Mouse (Mus musculus) hindbrain, embryonic 14.5 days (tissue): ENCODE measurements around the gene Exoc3l. TPM values are rescaled to one million over a fixed set of nuclear protein-coding genes. Genes with fewer than 3 reads are reported as not detected.

Source experiments
- ATAC-seq: fragments of 200-750 bp; cut with Nextera tagmentation; 2 replicates; pipeline ENCODE4 v1.8.0; 2017; ENCODE audit warnings: moderate number of reproducible peaks, mild to moderate bottlenecking, moderate TSS enrichment, moderate library complexity; ENCODE audit not compliant: low FRiP score
- DNase-seq: peaks from one replicate; pipeline ENCODE4 v3.0.0-alpha.2; 2015; ENCODE audit warnings: low spot score
- H3K27ac ChIP-seq: fragments of 300-500 bp; sonication (generic); 2 replicates; pipeline ENCODE4 v1.5.1; 2014; ENCODE audit warnings: mild to moderate bottlenecking, moderate library complexity
- H3K27me3 ChIP-seq: fragments of 300-500 bp; sonication (generic); 2 replicates; pipeline ENCODE4 v1.6.1; 2014; ENCODE audit warnings: mild to moderate bottlenecking, low read length, mixed read lengths; ENCODE audit not compliant: control insufficient read depth, insufficient read depth
- H3K36me3 ChIP-seq: fragments of 300-500 bp; sonication (generic); replicated peaks from 2 replicates; pipeline ENCODE4 v1.6.1; 2014; ENCODE audit not compliant: control insufficient read depth, insufficient read depth
- H3K4me1 ChIP-seq: fragments of 300-500 bp; sonication (generic); replicated peaks from 2 replicates; pipeline ENCODE4 v1.6.1; 2014; ENCODE audit warnings: antibody characterized with exemption, low read length, mixed read lengths; ENCODE audit not compliant: control insufficient read depth, insufficient read depth
- H3K4me2 ChIP-seq: fragments of 300-500 bp; sonication (generic); replicated peaks from 2 replicates; pipeline ENCODE4 v1.6.1; 2014; ENCODE audit warnings: mild to moderate bottlenecking, moderate library complexity
- H3K4me3 ChIP-seq: fragments of 300-500 bp; sonication (generic); replicated peaks from 2 replicates; pipeline ENCODE4 v1.5.1; 2014; ENCODE audit warnings: mild to moderate bottlenecking, low read length
- H3K9ac ChIP-seq: fragments of 300-500 bp; sonication (generic); 2 replicates; pipeline ENCODE4 v1.6.1; 2014
- H3K9me3 ChIP-seq: fragments of 300-500 bp; sonication (generic); 2 replicates; pipeline ENCODE4 v1.6.1; 2016; ENCODE audit warnings: low read length; ENCODE audit not compliant: control insufficient read depth
- WGBS: fragments of 180-500 bp; shearing (Covaris S2); extraction: QIAGEN DNeasy Blood & Tissue Kit; methylation state at CpG from one replicate; pipeline ENCODE4 v1.1.7; 2014; 5-methylcytosine and 5-hydroxymethylcytosine counted together
- polyA plus RNA-seq: library from polyadenylated mRNA; unstranded; fragments of >200 nt; fragmentation: Nextera tagmentation; extraction: Ambion mirVana; gene quantifications from 2 replicates; pipeline ENCODE4 v1.2.1, GENCODE M21; 2014

Exoc3l gene
- polyA plus RNA-seq, 1 experiment from 2014 or later = 12.2 TPM

DNA sequence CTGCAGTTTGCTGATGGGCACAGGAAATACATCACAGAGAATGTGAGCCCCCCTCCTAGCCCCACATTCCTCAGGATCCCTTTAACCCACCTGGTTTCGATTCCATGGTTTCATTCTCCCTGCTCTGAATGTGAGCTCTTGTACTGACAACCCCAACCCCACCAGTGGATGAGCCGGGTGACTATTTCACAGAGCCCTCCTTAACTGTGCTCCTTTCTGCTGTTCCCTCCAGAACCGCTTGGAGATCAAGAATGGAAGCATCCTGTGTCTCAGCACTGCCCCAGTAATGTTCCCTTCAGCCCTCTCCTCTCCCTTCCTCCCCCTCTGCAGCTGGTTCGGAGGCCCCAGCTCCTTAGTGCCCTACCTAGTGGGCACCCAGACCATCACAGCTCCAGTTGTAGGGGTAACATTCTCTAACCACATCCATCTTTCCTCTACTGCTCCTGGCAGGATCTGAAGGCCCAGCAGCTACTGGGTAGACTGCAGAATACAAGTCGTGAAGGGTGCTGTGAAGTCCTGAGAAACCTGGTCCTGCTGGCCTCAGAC, 10.3 kb upstream of the Exoc3l start:
- DNase-seq = no peak
- Histone ChIP-seq H3K36me3 (peaks cover 84% of the 10 kb centered on the region), H3K9ac (0 out of 2 replicates have a peak overlapping the region, but pooled peaks have one; percentile 13), H3K27me3 (no peaks in the 10 kb centered on the region), H3K4me2 (peak overlapping the region; percentile 47), H3K9me3 (no peaks in the 10 kb centered on the region), H3K4me1 (peaks cover 10% of the 10 kb centered on the region), H3K27ac (no peak overlapping the region), H3K4me3 (no peak overlapping the region)
- ATAC-seq = no peak
- WGBS = 50% methylated on average over 5 of the region's 5 CpGs

DNA sequence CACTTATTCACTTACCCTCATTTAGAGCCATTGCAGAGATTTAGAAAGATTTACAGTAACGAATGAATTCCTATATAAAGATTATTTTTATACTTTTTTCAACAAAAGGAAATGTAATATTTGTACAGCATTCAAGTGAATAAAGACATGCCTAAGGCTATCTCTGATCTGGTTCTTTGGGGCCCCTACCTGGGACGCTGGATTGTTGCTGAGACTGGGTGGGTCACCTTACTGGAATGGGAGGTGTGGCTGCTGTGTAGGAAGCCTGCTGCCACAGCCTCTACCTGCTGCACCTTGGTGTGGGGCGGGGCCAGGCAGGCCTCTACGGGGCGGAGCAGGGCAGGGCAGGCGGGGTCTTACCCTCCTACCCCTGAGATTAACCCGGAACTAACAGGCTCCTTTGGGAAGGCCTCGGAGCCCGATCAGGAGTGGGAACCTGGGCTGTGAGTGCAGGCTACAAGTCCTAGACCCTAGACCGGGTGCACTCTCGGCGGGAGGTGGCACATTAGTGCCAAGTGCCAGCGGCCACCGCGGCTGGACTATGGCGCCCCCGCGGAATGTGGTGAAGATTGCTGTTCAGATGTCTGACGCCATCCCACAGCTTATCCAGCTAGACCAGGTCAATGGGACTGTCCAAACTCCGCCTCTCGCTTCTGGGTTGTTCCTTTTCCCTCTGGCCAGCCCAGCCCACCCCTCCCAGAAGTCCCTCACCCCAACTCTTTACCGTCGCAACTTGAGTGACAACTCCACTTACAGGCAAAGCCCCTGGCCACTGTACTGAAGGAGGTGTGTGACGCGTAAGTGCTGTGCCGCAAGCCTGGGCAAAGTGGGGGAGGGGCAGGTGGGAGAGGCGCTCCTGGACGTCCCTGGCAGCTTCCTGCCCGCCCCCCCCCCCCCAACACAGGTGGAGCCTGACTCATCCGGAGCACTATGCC, 9.6 kb upstream of the Exoc3l start, which contains the start of gene Elmo3:
Gene Elmo3, plus strand, starts transcription at position 391 of the 935 bp plus-strand sequence.
- peaks cover 10% of the 10 kb centered on the region for H3K4me1 ChIP-seq
- no peaks in the 10 kb centered on the region for H3K27me3 ChIP-seq
- H3K9me3 ChIP-seq = no peaks in the 10 kb centered on the region
- H3K27ac ChIP-seq = peak within 1 kb of the TSS; percentile 16; the same call in 1 of the 2 replicates
- H3K9ac ChIP-seq = peak within 1 kb of the TSS; percentile 13; the same call in 1 of the 2 replicates
- peak within 1 kb of the TSS; percentile 47 for H3K4me2 ChIP-seq
- peaks cover 86% of the 10 kb centered on the region for H3K36me3 ChIP-seq
- no peak for DNase-seq
- peak within 1 kb of the TSS; percentile 12; the same call in 1 of the 2 replicates for H3K4me3 ChIP-seq
- 7% methylated on average over 30 of the region's 30 CpGs for WGBS
- peak; percentile 45 for ATAC-seq

DNA sequence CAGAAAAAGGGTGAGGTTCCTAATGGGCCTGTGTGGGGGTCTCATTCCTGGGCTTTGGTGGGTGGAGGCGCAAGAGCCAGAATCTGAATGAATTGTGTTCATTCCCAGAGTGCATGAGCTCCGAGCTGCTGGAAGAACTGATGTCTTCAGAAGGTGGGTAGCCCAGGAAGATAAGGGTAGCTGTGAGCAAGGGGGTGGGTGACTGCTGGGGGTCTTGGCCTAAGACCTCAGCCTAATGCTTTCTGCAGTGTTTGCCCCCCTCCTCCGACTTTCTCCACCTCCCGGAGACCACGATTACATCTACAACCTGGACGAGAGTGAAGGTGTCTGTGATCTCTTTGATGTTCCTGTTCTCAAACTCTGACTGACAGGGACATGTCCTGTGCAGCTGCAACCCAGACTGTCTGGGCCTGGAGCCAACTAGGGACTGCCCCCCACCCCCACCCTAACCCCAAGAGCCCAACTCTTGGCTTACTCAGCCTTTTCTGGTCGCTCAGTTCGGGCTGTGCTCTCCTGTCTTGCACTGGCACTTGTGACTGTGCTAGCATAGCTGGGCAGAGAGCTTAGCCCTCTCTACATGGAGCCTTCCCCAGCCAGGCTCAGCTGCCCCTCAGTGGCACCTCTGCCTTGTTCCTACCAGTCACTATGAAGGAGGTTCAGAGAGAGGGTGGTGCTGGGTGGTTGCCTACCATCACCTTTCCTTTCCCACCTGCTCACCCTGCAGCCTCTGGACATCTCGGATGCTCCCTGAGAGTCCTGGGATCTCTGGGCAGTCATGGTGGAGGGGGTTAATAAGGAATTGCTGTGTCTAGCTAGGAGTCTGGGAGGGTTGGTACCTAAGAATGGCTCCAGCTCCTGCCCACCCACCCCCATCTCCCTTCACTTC, 8.7 kb upstream of the Exoc3l start:
- H3K27ac ChIP-seq = peak overlapping the region; percentile 16; the same call in 1 of the 2 replicates
- no peak; the same call in 1 of the 2 replicates for ATAC-seq
- H3K27me3 ChIP-seq = no peaks in the 10 kb centered on the region
- H3K4me1 ChIP-seq = peaks cover 10% of the 10 kb centered on the region
- 68% methylated on average over 9 of the region's 9 CpGs for WGBS
- DNase-seq = no peak
- H3K4me3 ChIP-seq = no peak overlapping the region
- H3K4me2 ChIP-seq = no peak overlapping the region
- peaks cover 87% of the 10 kb centered on the region for H3K36me3 ChIP-seq
- no peak overlapping the region for H3K9ac ChIP-seq
- no peaks in the 10 kb centered on the region for H3K9me3 ChIP-seq

DNA sequence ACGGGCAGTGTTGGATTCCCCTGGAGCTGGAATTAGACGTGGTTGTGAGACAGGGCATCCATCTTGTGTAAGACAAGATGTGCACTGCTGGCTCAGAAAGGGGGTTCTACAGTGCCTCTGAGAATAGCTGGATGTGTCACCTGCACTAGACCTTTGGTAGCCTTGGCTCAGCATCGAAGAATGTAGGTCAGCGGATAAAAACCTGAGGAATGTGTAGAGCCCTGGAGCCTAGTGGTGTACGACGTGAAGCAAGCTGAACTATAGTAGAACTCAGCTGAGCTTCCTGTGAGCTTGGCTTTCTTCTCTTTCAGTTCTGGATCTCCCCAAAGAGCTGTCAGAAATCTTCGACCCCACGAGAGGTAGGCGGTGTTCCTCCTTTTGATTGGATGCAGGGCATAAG, 8.0 kb upstream of the Exoc3l start:
- H3K4me2 ChIP-seq = no peak overlapping the region
- ATAC-seq (no peak), DNase-seq (no peak)
- no peak overlapping the region for H3K4me3 ChIP-seq
- H3K9me3 ChIP-seq = no peaks in the 10 kb centered on the region
- WGBS = 84% methylated on average over 9 of the region's 9 CpGs
- no peak overlapping the region for H3K27ac ChIP-seq
- no peaks in the 10 kb centered on the region for H3K27me3 ChIP-seq
- peaks cover 82% of the 10 kb centered on the region for H3K36me3 ChIP-seq
- H3K9ac ChIP-seq = no peak overlapping the region
- peaks cover 13% of the 10 kb centered on the region for H3K4me1 ChIP-seq

DNA sequence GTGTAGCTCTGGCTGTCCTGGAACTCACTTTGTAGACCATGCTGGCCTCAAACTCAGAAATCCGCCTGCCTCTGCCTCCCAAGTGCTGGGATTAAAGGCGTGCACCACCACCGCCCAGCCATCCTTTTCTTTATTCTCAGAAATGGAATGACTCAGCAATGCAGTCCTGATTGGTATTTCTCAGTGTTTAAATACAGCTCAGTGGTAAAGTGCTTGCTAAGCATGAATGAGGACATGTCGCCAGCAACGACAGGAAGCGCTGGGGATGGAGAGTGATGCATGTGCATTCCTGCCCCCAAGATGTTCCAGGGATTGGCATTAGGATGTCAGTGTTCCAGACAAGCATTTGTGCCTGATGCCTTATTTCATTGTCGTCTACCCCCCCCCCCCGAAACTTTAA, 7.5 kb upstream of the Exoc3l start:
- no peak overlapping the region for H3K9ac ChIP-seq
- ATAC-seq = no peak
- WGBS = 87% methylated on average over 8 of the region's 8 CpGs
- no peak overlapping the region for H3K4me3 ChIP-seq
- H3K27me3 ChIP-seq = no peaks in the 10 kb centered on the region
- H3K4me2 ChIP-seq = no peak overlapping the region
- no peak overlapping the region for H3K27ac ChIP-seq
- no peaks in the 10 kb centered on the region for H3K9me3 ChIP-seq
- peaks cover 77% of the 10 kb centered on the region for H3K36me3 ChIP-seq
- peaks cover 18% of the 10 kb centered on the region for H3K4me1 ChIP-seq
- no peak for DNase-seq

DNA sequence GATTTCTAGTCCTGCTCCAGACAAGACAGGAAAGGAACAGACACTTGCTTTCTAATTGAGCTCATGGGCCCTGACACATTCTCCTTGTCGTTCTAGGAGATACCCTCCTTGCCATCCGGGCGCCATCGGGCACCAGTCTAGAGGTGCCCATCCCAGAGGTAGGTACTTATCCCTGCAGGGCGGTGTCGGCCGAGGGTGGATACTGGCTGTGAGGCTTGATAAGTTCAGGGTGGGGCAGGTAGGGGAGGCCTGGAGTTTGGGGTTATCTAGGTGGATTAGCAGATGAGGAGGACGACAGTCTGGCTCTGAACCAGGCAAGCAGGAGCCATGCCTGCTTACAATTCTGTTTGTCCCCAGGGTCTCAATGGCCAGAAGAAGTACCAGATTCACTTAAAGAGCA, 4.1 kb upstream of the Exoc3l start:
- WGBS = 96% methylated on average over 8 of the region's 8 CpGs
- H3K27me3 ChIP-seq = no peaks in the 10 kb centered on the region
- H3K36me3 ChIP-seq = peaks cover 56% of the 10 kb centered on the region
- H3K27ac ChIP-seq = no peak overlapping the region
- ATAC-seq (no peak), DNase-seq (no peak)
- peaks cover 17% of the 10 kb centered on the region for H3K4me1 ChIP-seq
- H3K9ac ChIP-seq = no peak overlapping the region
- H3K4me3 ChIP-seq = no peak overlapping the region
- no peaks in the 10 kb centered on the region for H3K9me3 ChIP-seq
- no peak overlapping the region for H3K4me2 ChIP-seq

DNA sequence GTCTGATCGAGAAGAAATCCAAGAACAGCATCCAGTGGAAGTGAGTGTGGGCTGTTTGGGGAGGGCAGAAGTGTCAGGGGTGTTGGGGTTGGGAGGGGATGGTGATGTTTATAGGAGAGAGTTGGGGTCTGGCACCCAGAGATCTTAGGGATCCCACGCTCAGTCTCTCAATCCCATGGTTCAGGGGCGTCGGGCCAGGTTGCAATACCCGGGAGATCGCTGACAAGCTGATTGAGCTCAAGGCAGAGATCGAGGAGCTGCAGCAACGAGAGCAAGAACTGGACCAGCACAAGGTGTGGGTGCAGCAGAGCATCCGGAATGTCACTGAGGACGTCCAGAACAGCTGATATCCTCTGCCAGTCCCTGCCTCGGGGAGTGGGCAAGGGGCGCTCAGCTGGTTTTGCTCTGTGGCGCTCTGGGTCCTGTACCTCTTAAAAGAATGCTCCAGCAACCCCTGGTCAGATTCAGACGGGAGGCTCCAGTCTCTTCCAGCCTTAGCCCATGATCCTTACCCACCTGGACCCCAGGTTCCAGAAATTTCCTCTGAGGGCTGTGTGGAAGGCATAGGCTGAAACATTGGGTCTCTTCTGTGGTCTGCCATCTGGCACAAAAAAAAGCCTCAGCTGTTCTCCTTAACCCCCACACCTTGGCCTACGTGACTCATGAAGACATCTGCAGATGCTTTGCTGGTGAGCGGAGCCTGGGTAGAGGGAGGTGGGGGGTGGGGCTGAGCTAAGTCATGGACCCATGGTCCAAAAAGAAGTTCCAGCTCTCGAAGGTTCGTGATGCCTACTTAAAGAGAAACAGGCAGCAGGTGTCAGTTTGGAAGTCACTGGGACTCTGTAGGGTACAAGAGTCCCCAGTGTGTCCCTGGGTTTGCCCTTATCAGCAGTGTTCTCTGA, 2.7 kb upstream of the Exoc3l start:
- peaks cover 42% of the 10 kb centered on the region for H3K36me3 ChIP-seq
- 65% methylated on average over 18 of the region's 18 CpGs for WGBS
- DNase-seq (no peak), ATAC-seq (no peak)
- peak overlapping the region; percentile 86 for H3K4me2 ChIP-seq
- H3K4me1 ChIP-seq = peaks cover 17% of the 10 kb centered on the region
- no peak overlapping the region for H3K27ac ChIP-seq
- peak overlapping the region; percentile 91 for H3K9ac ChIP-seq
- H3K9me3 ChIP-seq = no peaks in the 10 kb centered on the region
- no peaks in the 10 kb centered on the region for H3K27me3 ChIP-seq
- H3K4me3 ChIP-seq = peak overlapping the region; percentile 91

DNA sequence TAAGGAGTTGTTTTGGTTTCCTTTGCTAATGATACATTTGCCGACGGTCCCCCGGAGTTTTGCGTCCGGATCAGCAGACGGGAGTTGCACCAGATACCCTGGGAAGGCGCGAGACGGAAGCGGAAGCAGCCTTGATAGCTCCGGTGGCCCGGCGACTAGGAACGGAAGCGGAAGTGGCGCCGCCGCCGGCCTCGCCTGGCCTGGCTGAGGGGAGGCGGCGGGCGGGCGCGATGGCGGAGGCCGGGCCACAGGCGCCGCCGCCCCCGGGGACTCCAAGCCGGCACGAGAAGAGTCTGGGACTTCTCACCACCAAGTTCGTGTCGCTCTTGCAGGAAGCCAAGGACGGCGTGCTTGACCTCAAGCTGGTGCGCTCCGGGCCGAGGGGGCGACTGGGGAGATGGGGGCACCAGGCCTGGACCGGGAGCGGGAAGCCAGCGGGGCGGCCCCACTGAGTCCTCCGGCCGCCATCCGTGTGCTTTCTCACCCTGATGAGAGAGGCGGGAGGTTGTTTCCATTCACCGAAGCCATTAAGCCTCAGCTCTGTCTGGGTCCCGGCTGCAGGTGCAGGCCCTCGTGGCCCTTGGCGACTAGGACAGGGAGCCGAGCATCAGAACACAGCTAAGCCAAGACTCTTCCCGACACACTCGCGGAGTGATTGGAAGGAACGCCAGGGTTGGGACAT, 1.8 kb upstream of the Exoc3l start, which contains the start of gene E2f4:
Gene E2f4, plus strand, starts transcription at position 153 of the 682 bp plus-strand sequence.
- H3K9ac ChIP-seq = peak within 1 kb of the TSS; percentile 91
- H3K4me1 ChIP-seq = peaks cover 17% of the 10 kb centered on the region
- H3K27ac ChIP-seq = peak within 1 kb of the TSS; percentile 56; the same call in 1 of the 2 replicates
- peak within 1 kb of the TSS; percentile 91 for H3K4me3 ChIP-seq
- peaks cover 33% of the 10 kb centered on the region for H3K36me3 ChIP-seq
- ATAC-seq (peak; percentile 90), DNase-seq (peak; percentile 91)
- H3K27me3 ChIP-seq = no peaks in the 10 kb centered on the region
- no peaks in the 10 kb centered on the region for H3K9me3 ChIP-seq
- peak within 1 kb of the TSS; percentile 86 for H3K4me2 ChIP-seq
- WGBS = under 1% methylated on average over 54 of the region's 58 CpGs
